Mouse (Mus musculus): Measurements from ENCODE around the gene Bmyc. TPM values are rescaled to one million over a fixed set of nuclear protein-coding genes. Genes with fewer than 3 reads are reported as not detected.

The Bmyc gene
- polyA plus RNA-seq, 1 experiment from 2014 or later: 127 TPM

Other genes starting within 250 kb of the Bmyc start
- gene Clic3, start 249.9 kb upstream of the Bmyc start, polyA plus RNA-seq (2015; fragmentation: Nextera tagmentation; extraction: Ambion mirVana): 2.4 and 4.6 TPM in 2 replicates
- gene Paxx, start 245.6 kb upstream of the Bmyc start, polyA plus RNA-seq (2015; fragmentation: Nextera tagmentation; extraction: Ambion mirVana): 89.2 and 108 TPM in 2 replicates
- gene Ptgds, start 236.7 kb upstream of the Bmyc start, polyA plus RNA-seq (2015; fragmentation: Nextera tagmentation; extraction: Ambion mirVana): 212 and 217 TPM in 2 replicates
- gene Lcn12, start 212.8 kb upstream of the Bmyc start, polyA plus RNA-seq (2015; fragmentation: Nextera tagmentation; extraction: Ambion mirVana): not detected in 2 replicates
- 133 and 156 TPM in 2 replicates for gene Fbxw5, start 206.0 kb upstream of the Bmyc start, polyA plus RNA-seq (2015; fragmentation: Nextera tagmentation; extraction: Ambion mirVana)
- gene C8g, start 205.0 kb upstream of the Bmyc start, polyA plus RNA-seq (2015; fragmentation: Nextera tagmentation; extraction: Ambion mirVana): 4.4 and 4.5 TPM in 2 replicates
- gene Traf2, start 159.8 kb upstream of the Bmyc start, polyA plus RNA-seq (2015; fragmentation: Nextera tagmentation; extraction: Ambion mirVana): 26.8 and 29.5 TPM in 2 replicates
- 327 and 359 TPM in 2 replicates for gene Edf1, start 148.9 kb upstream of the Bmyc start, polyA plus RNA-seq (2015; fragmentation: Nextera tagmentation; extraction: Ambion mirVana)
- gene Mamdc4, start 131.9 kb upstream of the Bmyc start, polyA plus RNA-seq (2015; fragmentation: Nextera tagmentation; extraction: Ambion mirVana): 1.0 and 2.8 TPM in 2 replicates
- 141 and 145 TPM in 2 replicates for gene Phpt1, start 131.5 kb upstream of the Bmyc start, polyA plus RNA-seq (2015; fragmentation: Nextera tagmentation; extraction: Ambion mirVana)
- 5.8 and 7.7 TPM in 2 replicates for gene Ajm1, start 125.0 kb upstream of the Bmyc start, polyA plus RNA-seq (2015; fragmentation: Nextera tagmentation; extraction: Ambion mirVana)
- 67.5 and 73.6 TPM in 2 replicates for gene Rabl6, start 98.2 kb upstream of the Bmyc start, polyA plus RNA-seq (2015; fragmentation: Nextera tagmentation; extraction: Ambion mirVana)
- 0.17 and 0.24 TPM in 2 replicates for gene Ccdc183, start 89.1 kb upstream of the Bmyc start, polyA plus RNA-seq (2015; fragmentation: Nextera tagmentation; extraction: Ambion mirVana)
- 20.6 and 28.9 TPM in 2 replicates for gene Tmem141, start 84.7 kb upstream of the Bmyc start, polyA plus RNA-seq (2015; fragmentation: Nextera tagmentation; extraction: Ambion mirVana)
- 2.3 and 4.1 TPM in 2 replicates for gene Fcna, start 78.7 kb upstream of the Bmyc start, polyA plus RNA-seq (2015; fragmentation: Nextera tagmentation; extraction: Ambion mirVana)
- not detected in 2 replicates for gene Lcn8, start 53.6 kb upstream of the Bmyc start, polyA plus RNA-seq (2015; fragmentation: Nextera tagmentation; extraction: Ambion mirVana)
- not detected in 2 replicates for gene Lcn5, start 48.8 kb upstream of the Bmyc start, polyA plus RNA-seq (2015; fragmentation: Nextera tagmentation; extraction: Ambion mirVana)
- gene Lcn6, start 30.0 kb upstream of the Bmyc start, polyA plus RNA-seq (2015; fragmentation: Nextera tagmentation; extraction: Ambion mirVana): not detected in 2 replicates
- gene Lcn10, start 24.0 kb upstream of the Bmyc start, polyA plus RNA-seq (2015; fragmentation: Nextera tagmentation; extraction: Ambion mirVana): not detected in 2 replicates
- not detected in 2 replicates for gene Obp2a, start 6.7 kb upstream of the Bmyc start, polyA plus RNA-seq (2015; fragmentation: Nextera tagmentation; extraction: Ambion mirVana)
- gene Obp2b, start 30.3 kb downstream of the Bmyc start, polyA plus RNA-seq (2015; fragmentation: Nextera tagmentation; extraction: Ambion mirVana): not detected in 2 replicates
- gene Lcn3, start 58.8 kb downstream of the Bmyc start, polyA plus RNA-seq (2015; fragmentation: Nextera tagmentation; extraction: Ambion mirVana): not detected in 2 replicates
- gene Lcn11, start 70.3 kb downstream of the Bmyc start, polyA plus RNA-seq (2015; fragmentation: Nextera tagmentation; extraction: Ambion mirVana): not detected in 2 replicates
- gene Gm13539, start 75.5 kb downstream of the Bmyc start, polyA plus RNA-seq (2015; fragmentation: Nextera tagmentation; extraction: Ambion mirVana): not detected in 2 replicates
- not detected in 2 replicates for gene Glt6d1, start 109.1 kb downstream of the Bmyc start, polyA plus RNA-seq (2015; fragmentation: Nextera tagmentation; extraction: Ambion mirVana)
- gene Lcn9, start 116.4 kb downstream of the Bmyc start, polyA plus RNA-seq (2015; fragmentation: Nextera tagmentation; extraction: Ambion mirVana): not detected in 2 replicates
- not detected in 2 replicates for gene Sohlh1, start 140.5 kb downstream of the Bmyc start, polyA plus RNA-seq (2015; fragmentation: Nextera tagmentation; extraction: Ambion mirVana)
- gene Kcnt1, start 157.0 kb downstream of the Bmyc start, polyA plus RNA-seq (2015; fragmentation: Nextera tagmentation; extraction: Ambion mirVana): 6.0 and 13.3 TPM in 2 replicates

Measured in forebrain, embryonic 16.5 days (tissue).